Mouse (Mus musculus) T-cell, adult 2 months (primary cell): Measurements from ENCODE around the gene Cmip.

Experiments
- DNase-seq: peaks from one replicate; pipeline ENCODE4 v3.0.0; 2022; ENCODE audit warnings: low spot score

The Cmip gene

DNA sequence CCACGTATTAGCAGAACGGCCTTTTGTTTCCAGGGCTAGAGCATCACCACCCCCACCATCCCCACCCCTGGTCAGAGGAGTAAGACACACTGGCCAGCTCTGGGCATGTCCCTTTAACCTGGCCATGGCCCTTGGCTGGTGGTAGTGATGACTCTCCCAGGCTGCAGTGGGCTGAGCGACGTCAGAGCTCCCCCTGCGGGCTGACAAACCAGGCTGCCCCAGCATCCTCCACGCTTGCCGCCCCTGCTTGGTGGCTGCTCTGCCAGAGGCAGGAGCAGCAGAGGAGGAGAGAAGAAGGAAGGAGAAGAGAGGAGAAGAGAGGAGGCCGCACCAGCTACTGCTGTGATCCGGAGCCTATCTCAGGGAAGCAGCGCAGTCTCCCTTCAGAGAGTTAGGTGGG is 122.3 kb downstream of the Cmip start:
- no peak for DNase-seq

DNA sequence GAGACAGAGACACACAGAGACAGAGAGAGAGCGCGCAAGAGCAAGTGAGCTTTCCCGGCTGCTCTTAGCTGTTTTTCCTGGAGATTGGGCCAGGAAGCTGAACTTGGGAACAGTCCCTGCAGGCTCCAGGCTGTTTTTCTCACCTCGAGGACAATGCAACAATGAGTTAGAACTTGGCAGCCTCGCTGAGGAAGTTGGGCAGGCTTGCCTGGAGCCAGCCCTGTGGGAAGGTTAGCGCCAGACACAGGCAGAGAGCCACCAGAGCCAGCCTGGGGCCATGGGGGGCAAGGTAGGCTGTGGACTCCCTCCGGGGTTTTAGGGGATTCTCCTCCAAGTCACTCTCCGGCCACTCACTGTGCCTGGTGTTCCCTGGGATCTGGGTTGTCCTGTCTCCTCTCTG is 123.9 kb downstream of the Cmip start:
- no peak for DNase-seq

DNA sequence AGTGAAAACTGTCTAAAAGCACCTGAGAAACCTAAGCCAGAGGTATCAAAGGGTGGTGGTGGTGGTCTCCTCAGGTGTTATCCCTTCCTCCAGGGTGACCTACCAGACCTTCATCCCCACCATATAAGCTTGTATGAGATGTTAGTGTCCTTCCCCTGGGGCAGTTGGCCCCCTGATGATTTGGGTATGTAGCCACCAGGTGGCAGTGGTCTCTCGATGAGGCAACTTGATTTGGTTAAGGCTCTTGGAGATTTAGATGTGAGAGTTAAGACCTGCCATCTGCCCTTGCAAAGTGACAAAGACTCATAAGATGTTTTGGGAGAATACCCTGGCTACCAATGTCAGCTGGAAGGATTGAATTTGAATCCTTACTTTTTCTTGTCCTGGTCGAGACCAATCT is 129.3 kb downstream of the Cmip start:
- peak; percentile 12 for DNase-seq

DNA sequence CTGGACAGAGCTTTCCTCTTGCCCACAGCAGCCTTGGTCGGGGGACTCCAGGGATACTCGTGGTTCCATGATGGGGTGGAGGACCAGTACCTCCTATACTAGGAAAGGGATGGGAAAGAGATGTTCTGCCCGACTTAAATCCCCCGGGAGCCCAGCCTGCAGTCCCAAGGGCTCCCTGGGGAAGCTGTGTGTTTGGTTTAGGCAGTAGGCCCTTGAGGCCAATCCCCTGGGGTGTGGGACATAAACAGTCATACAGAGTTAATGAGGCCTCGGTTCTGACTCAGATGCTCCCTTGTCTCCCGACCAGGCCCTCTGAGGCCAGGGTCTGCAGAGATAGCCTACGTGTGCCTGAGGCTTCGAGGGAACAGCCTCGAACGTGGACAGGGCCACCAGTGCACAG is 130.8 kb downstream of the Cmip start:
- no peak for DNase-seq

DNA sequence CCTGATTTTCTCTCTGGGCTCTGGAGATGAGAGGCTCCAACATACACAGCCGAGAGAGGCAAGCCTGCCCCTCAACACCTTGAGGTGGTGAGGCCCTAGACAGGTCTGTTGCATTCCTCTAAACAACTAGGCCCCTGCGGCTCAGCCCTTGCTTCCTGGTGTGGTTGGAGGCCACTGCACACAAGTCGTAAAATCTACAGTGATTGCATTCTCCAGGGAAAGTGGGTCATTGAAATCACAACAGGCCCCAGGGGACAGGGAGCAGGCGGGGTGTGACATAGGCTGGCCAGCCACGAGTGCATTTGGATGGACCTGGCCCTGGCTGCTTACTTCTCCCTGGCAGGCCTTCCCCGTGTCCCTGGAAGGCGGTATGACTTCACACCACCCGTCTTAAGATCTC is 131.5 kb downstream of the Cmip start:
- no peak for DNase-seq

DNA sequence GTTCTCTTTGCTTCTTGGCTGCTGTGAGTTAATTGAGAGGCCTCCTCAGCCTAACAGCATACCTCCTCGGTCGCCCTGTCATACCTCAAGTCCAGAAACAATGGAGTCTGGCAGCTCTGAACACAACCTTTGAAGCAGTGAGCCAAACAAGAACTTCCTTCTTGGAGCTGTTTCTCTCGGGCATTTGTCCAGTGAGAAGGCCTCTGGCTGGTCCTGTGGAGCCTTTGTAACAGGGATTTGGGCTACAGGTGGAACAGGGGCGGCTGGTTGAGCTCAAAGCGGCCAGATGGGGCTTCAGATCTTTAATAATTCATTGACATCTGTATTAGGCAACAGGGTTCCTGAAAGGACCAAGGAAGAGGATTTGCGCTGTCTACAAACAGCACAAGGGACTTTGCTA is 137.0 kb downstream of the Cmip start:
- no peak for DNase-seq

DNA sequence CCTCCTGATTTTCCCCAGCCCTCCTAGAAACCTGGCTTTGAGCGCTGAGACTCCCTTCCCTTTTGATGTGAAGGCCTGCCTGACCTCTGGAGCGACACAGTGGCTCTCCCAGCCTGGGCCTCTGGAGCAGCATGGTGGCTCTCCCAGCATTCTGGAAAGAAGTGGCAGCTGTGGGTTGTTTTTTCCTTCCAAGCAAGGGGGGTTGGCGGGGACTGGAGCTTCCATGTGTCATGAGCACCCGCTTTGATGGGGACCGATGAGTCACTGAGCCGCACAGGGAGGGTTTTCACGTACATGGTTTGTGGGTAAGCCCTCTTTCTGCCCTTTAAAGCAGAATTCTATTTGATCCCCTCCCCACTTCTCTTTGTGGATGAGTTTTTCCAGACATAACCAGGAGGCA is 138.2 kb downstream of the Cmip start:
- no peak for DNase-seq

DNA sequence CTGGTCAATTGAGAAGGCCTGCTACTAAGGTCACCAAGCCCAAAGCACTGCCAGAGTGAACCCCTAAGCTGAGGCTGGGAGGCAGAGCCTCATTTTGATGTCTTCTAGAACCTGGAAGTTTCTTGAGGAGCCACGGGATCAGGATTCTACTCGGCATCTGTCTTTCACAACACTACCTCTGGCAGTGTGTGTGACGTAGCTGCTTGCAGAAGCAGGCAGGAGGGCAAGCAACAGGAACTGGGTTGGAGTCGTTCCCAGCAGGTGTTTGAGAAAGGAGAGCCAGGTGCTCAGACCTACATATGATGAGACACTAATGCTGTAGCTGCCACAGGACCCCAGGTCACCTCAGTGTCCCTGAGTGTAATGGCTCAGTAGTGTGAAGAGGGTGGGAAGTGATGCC is 140.0 kb downstream of the Cmip start:
- no peak for DNase-seq

DNA sequence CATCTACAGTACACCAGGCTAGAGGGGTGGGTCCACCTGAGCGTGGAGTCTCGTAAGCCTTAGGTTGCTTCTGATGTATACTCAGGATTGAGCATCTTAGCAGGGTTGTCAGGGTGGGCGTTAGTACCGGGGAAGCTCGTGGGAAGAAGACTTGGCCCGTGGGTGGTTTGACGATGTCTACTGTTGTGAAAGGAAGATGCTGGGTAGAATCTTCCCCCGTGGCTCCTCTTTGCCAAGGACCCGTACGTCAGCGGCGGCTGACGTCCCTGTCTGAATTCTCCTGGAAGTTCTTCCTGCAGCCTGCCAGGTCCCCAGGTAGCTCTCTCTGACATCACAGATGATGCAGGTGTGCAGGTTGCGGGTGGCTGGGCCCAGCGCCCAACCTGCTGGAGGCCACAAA is 140.9 kb downstream of the Cmip start:
- no peak for DNase-seq

DNA sequence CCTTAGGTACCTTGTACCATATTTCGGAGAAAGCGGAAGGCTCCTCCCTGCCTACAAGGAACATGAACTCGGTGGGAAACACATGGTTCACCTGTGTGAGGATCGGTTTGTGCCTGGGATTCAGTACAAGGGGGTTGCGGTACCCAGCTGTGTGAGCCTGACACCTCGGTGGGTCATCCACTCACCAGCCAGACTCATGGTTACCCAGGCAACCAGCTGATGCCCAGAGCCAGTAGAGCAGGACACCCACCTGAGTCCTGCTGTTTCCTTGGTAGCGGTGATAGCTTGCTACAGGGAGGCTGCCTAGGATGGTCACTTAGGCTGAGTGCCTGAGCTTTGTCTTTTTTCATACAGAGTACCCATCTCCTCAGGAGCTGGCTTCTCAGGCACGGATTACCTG is 142.4 kb downstream of the Cmip start:
- no peak for DNase-seq

DNA sequence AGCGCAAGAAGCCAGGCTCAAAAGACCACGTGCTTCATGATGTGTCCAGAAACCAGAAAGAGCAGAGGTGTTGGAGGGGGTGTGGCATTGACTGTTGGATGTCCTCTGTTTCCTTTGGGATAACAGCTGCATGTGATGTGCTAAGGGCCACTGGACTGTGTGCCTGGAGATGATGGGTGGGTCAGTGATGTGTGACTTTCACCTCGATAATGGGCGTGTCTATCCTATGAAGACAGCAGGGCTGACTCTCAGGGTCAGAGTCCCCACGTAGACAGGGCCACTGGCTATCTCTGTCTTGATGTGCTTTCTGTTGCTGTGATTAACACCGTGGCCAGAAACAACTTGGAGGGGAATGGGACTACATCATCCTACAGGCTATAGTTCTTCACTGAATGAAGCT is 144.0 kb downstream of the Cmip start:
- no peak for DNase-seq

DNA sequence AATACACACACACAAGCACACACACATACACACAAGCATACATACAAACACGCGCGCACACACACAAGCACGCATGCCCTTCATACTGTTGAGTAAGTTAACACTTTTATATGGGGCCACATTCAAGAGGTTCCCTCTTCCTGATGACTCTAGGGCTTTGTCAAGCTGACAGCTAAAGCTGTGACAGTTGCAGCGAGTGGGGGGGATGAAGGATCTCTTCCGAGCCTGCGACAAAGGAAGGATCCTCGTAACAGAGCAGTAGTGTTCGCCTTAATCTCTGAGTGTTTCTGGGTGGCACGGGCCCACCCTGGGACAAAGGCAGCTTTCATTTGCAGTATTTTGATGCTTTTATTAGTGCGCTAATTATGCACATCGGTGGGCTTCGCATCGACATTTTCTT is 145.0 kb downstream of the Cmip start:
- no peak for DNase-seq

DNA sequence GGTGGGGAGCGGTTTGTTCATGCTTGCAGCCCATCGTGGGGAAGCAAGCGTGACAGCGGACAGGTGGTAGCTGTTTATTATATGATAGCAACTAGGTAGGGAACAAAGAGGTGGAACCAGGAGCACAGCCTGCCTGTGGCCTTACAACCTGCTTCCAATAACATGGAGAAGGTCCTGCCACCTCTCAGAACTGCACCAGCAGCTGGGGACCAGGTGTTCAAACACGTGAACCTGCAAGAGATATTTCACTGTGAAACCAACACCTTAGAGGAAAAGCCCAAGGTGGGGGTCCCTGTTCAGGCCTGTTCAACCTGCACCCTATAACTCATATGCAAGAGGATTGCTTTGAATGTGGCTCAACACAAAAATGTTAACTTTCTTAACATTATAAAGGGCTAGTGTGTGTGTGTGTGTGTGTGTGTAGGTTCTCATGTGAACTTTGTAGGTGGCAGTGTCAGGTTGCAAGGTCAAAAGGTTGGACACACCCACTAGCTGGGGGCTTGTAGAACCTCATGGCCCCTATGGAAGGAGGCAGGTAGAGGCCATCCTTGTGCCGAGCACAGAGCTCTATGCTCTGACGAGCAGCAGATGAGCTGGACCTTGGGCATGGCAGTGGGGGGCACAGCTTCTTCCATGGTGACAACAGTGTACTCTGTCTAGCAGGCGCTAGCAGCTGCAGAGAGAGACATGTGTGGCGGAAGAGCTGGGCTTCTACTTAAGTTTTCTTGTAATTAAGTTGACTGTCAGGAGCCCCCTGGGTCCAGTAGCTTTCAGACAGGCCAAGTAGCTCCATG is 146.2 kb downstream of the Cmip start:
- DNase-seq: no peak

DNA sequence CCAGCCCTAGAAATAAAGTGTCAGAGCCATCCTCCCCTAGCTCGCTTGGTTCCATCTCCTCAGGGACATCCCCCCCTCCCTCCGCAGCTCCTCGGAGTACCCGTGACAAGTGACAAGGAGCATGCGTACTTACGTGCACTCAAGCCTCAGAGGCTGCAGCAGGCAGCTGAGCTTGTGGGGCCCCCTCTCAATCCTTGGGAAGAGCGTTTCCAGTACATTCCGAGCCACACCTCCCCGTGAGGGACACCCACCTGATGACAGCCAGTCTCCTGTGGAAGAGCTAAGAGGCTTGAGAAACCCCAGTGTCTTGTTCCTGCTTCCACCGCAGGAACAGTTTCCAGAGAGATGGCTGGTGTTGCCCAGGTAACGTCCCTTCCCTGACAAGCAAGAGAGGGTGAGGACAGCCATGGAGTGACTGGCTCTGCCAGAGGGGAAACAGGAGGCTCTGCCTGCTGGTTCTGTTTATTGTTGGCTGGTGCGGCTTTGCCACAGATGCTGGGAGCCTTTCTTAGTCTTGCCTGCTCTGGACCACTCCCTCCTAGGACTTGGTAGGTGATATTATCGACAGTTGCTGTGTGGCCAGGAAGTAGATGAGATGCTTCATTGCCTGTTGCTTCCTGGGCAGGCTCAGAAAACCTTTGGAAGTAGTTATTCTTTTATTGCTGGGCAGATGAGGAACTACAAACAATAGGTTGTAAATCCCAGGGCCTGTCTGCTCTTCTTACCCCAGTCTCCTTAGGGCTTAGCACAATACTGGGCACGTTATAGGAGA is 147.0 kb downstream of the Cmip start:
- no peak for DNase-seq

DNA sequence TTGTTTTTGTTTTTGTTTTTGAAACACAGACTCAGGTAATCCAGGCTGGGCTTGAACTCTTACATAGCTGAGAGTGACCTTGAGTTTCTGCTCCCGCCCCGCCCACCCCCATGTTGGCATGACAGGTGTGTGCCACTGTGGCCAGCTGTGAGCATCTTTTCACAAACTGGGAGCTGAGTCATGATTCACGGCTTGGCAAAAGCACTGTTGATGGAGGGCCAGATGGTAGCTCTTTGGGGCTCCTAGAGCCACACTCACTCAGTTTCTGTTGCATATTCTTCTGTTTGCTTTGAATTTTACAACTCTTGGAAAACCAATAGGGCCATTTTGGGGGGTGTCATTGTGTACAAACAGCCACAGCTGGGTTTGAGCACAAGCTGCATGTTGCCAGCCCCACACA is 149.2 kb downstream of the Cmip start:
- no peak for DNase-seq

DNA sequence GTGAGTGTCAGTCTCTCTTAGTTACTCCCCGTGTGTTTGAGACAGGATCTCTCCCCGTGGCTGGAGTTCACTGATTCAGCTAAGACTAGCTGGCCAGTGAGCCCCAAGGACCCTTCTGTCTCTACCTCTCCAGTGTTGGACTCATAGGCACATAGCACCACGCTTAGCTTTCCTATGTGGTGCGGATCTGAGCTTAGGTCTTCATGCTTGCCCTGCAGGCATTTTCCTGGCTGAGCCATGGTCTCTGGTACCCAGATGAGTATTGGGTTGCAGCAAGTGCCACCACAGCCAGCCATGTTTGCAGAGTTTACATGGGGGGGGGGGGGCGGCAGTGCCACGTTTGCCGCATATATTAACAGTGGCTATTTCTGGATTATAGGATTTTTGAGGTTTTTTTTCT is 151.8 kb downstream of the Cmip start:
- no peak for DNase-seq

DNA sequence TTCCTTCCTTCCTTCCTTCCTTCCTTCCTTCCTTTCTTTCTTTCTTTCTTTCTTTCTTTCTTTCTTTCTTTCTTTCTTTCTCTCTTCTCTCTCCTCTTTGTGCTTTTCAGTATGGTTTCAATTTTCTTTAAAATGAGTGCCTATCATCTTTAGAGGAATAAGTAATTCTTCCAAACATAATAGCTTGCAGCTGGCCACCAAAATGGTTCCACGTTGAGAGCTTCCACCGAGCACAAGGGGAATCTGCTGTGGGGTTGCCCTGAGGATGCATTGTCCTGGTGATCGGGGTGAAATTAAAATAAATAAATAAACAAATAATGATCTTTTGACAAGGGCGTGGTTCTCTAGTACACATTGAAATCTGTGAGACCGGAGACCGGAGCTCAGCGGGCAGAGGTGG is 152.2 kb downstream of the Cmip start:
- DNase-seq: no peak

DNA sequence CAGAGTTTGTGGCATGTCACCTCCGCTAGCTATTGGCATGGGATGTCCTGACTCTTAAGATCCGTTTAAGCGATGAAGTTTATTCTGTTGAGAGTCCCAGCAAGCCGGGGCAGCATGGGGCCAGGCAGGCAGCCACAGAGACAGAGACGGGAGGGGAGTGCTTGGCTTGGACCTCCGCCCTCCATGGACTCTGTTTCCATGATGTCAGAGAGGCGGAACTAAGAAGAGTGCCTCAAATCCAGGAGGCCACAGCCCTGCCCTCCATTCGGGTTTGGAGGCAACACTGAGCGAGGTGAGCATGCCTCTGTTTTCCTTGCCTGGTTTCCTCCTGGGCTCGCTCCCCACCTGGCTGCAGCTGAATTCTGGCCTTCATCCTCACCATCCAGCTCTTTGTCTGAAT is 153.5 kb downstream of the Cmip start:
- no peak for DNase-seq

DNA sequence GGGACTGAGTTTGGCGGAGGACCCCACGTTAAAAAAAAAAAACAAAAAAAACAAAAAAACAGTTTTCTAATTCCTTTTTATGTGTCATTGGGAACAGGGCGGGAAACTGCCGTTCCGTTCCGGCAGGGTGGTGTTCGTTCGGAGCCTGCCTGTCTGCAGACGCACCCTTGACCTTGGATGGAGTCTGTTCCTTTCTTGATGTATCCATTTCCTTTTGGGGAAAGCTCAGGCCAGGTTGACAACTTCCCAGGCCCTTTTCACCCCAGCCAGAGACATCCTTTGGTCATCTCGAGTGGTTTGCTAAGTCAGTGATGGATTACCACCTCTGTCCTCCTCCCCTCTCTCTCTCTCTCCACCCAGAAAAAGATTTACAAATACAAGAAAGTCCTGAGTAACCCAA is 154.0 kb downstream of the Cmip start:
- DNase-seq: no peak

DNA sequence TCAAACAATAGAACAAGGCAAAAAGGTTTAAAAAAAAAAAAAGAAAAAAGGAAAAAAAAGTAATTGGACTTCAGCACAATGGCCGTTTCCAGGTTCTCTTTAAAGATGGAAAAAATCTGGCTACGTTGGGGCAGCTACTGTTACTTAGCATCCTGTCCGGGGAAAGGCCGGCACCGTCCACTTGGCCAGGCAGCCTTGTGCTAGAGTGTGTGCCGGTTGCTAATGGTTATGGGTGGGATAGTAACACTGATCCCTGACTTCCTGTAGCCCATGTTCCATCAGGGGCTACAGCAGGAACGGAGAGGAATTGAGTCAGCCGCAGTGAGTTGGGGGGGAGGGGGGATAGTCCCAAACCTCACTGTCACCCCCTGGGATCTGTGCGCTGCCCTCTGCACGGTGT is 155.4 kb downstream of the Cmip start:
- no peak for DNase-seq

DNA sequence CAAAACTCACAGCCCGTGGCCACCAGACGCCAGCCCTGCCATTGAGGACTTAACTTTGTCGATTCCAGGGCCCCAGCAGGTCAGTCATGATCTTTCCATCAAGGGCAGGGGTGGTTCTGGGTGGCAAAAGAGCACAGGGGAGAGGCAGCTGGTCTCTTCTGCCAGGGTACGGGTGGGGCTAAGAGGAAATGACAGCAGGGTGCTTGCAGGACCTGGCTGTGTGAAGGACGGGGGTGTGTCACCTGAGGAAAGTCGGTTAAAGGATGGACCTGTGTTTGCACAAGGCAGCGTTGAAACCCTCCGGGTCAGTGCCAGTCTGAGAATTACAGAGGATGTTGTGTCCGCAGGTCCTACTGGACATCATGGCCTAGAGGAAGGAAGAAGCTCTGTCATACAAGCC is 161.0 kb downstream of the Cmip start:
- DNase-seq: no peak

DNA sequence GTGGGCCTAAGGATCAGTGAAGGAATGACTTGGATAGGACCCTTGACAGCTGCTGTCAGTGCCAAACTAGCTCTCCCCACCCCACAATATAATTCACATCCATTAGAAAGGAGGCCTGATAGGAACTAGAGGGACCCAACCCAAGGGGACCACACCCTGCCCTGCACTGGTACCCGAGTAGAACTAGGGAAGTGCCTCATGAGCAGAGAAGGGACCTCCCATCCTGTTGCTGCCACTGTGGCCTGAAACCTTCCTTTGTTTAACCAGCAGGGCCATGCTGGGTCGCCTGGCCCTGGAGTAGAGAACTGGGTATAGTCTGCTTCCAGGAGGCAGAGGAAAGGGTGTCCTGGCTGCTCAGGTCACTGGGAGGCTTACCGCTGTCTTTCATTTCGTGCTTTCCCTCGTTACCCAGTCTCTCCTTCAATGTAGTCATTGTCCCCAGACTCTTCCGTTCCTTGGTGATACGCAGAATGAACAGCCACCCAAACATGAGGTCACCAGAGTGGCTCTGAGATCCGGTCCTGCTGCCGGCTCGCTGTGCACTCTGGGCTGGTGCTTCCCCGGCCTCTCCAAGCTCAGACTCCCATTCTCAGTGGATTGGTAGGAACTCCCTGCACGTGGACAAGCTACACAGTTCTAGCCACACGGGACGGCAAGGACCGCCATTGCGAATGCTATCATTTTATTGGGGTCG is 164.1 kb downstream of the Cmip start:
- DNase-seq: no peak

DNA sequence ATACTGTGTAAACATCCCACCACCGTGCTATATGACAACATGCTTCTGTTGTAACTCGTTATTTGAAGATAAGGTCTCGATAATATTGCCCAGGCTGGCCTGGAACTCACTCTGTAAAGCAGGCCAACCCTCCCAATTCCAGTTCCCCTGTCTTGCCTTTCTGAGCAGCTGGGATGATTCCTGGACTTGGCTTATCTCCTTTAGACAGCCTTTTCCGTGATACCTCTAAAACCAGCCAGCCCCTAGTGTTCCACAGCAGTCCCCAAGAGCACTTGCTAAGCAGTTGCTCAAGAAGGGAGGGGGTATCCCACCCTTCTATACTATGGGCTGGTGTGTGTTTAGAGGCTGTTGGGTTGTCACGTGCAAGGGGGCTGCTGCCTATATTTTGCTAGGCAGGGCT is 165.0 kb downstream of the Cmip start:
- no peak for DNase-seq
